Mouse (Mus musculus) heart, adult 11 months (tissue): ENCODE measurements around the gene Cyp46a1.

Source experiments
- DNase-seq: peaks from one replicate; pipeline ENCODE4 v3.0.0; 2022

Gene Cyp46a1

DNA sequence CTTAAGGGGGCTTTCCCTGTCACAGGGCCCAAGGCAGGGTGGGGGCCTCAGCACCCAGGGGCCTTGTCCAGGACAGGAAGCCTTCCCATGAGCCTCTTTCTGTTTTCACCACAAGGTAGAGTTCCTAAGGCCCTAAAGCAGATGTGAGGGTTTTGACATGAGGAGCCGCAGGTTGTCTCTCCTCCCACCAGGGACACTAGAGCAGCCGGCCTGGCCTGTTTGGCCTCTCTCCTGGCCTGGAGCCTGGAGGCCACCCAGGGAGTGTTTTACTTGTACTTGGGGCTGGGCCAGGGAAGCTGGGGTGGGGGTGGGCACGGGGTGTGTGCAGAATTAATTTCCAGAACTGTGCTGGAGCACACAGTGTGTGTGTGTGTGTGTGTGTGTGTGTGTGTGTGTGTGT, 31.2 kb downstream of the Cyp46a1 start:
- peak; percentile 98 for DNase-seq

DNA sequence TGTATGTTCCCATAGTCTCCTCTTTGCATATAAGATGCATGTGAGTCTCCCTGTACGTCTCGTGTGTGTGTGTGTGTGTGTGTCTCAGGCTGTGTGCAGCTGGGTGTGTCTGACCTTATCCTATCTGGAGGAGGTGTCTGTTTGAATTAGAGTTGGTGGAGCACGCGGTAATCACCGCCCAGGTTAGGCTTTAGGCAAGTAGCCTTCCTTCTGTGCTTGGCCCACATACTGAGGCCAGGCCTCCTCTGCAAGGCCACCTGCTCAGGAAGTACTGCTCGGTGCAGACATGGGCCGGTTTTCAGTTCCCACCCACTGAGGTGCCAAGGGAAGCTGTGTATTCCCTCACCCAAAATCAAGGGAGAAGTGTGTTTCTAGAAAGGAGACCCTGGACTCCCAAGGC, 31.7 kb downstream of the Cyp46a1 start:
- peak; percentile 92 for DNase-seq

DNA sequence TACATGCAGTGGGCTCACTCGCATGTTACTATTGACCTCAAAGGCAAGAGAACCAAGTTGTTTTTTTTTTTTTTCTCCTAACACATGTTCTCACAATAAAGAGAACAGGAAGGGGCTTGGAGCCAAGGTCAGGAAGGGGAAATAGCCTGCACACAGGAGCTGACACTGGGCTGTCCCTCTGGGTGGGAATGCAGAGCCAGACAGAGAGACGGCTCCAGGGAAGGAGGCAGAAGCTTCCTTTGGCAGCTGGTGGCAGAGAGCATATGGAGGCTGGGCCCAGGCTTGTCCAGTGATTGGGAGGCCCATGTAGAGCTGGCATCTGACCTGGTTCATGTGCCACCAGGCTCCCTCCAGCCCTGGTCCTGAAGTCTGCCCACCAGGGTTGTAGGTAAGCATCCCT, 33.7 kb downstream of the Cyp46a1 start:
- peak; percentile 97 for DNase-seq

DNA sequence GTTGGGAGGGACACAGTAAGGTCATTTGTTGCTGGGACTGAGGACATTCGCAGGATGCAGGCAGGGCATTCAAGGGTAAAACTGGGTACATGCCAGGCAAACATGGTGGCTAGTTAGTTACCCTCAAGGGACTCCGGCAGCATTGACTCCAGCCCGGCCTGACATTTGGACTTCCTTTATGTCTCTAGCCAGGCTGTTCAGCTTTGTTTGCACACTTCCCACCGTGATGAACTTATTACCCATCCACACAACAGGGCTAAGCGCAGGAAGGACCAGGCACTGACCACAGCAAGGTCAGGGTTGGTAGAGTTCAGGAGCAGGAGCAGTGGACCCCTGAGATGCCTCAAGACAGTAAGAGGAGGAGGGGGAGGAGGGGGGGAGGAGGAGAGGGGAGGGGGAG, 34.7 kb downstream of the Cyp46a1 start:
- DNase-seq, result peak; percentile 91

DNA sequence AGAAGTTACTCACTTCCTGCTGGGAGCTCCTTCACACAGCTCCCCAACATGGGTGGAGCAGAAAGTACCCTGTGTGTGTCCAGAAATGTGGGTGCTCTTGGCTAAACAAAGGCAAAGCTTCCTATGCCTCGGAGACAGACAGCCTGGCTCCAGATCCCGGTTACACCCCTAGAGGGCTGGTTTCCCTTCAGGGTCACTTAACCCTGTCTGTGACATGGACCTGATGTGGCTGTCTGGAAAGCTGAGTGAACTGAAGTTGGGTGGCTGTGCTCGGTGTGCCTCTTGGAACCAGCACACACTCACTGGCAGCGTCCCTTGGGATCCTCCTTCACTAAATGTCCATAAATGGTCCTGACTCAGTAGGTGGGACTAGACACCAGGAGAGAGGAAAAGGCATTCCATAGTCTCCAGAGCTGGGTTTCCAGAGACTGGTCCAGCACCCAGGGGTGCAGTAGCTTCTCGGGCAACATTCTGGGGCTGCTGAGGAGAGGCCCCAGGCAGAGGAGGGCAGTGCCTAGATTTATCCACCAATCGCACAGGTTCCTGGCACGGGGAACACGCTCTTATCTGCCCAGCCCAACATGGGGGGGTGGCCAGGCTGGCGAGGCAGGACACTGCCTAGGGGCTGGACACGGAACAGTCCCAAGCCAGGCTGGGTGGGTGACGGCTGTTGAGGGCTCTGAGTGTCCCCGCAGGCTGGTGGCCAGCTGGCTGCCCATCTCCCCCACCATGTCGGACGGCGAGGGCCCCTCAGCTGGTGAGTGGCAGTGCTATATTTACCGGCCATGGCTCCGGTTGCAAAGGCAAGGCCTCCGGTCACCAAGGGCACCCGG, 36.6 kb downstream of the Cyp46a1 start, which contains the start of gene Eml1:
TSS of gene Eml1 (plus strand) at position 362 of the 833 bp plus-strand sequence.
- DNase-seq, result peak; percentile 99

DNA sequence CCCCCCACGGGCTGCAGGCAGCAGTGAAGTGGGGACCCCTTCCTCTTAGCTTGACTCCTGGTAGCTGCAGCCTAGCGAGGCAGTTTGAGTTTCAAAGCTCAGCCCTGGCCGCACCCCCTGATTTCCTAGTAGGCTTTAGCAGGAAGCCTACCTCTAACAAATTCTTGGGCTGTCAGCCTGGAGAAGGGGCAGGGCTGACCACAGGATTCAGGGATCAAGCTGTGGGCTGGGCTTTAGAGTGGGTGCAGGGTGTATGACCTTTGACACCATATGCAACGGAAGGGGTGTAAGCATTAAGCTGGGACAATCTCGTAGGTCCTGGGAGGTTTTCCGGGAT, 37.2 kb downstream of the Cyp46a1 start:
- DNase-seq, result no peak

DNA sequence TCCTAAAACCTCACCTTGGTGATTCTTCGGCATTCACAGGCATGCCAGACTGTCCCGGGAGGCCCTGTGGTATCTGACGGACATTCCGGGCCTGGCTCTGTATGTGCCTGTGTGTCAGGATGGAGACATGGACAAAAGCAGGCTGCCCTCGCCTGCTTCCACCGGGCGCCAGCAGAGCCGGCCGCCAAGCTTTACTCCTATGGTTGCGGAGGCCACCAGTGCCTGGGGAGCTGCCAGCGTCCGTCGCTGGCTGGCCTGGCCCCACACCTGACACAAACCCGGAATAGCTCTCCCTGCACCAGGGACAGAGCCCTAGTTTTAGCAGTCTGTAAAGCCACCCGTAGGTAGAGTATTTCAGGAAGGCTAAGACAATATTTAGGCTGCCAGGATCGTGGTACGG, 38.1 kb downstream of the Cyp46a1 start:
- DNase-seq, result peak; percentile 97

DNA sequence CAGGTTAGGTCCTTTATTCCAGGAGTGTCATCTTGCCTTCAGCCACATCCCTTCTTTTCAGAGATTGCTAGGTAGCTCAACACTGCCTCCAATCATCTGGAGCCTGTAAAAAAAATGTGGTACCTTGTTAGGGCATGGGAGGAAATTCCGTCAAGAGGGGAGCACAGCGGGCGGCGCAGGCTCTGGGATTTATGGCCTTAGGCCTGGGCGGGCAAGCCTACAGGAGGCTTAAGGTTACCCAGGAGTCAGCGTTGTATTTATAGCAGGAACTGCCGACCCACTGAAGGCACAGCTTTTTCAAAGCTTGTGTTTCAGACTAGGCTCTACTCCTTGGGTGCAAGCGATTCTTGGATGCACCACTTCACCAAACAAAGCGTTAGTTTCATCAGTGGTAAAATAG, 39.4 kb downstream of the Cyp46a1 start:
- DNase-seq, result no peak

DNA sequence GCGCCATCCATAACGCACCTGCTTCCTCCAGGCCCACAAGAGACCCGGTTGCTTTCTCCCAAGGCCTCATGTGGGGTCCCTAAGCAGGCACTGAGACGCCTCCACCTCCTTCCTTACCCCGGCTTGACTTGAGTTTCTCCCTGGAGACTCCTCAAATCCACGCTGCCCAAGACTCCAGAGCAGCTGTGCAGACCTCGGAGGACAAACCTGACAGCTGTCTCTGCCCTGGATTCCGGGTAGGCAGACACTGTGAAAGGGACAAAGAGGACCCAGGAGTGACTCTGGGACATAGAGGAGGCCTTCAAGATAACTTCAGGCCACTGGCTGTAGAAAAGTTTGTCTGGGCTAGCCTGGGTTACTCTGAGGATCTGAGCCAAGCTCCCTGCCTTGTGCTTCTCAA, 40.5 kb downstream of the Cyp46a1 start:
- no peak for DNase-seq

DNA sequence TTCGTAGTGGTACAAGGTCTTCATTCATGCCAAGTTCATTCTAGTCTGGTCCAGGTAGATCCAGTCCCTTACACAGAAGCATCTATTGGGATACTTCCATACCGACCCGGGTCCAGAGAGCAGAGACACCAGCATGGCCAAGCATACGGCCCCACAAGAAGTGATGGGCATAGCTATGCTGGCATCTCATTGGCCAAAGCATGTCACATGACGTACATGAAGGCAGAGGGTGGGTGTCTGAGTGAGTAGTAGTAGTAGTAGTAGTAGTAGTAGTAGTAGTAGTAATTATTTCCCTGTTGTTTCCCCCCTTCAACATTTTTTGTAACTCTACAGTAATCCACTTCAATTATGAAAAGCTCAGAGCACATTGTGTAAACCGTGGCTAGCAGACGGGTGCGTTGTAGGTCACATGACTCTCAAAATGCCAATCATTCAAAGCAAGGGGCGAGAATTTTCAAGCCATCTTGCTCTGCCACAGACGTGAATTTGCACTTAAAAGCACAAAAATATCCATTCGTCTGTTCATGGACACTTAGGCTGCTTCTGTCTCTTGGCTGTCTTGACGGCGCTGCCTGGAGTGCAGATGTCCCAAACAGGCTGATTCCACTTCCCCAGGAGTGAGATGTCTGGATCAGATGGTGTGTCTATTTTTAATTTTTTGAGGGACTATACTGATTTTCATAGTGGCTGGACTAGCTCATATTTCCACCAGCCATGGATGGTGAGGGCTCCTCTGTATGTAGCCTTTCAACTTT, 44.4 kb downstream of the Cyp46a1 start:
- DNase-seq, result no peak

DNA sequence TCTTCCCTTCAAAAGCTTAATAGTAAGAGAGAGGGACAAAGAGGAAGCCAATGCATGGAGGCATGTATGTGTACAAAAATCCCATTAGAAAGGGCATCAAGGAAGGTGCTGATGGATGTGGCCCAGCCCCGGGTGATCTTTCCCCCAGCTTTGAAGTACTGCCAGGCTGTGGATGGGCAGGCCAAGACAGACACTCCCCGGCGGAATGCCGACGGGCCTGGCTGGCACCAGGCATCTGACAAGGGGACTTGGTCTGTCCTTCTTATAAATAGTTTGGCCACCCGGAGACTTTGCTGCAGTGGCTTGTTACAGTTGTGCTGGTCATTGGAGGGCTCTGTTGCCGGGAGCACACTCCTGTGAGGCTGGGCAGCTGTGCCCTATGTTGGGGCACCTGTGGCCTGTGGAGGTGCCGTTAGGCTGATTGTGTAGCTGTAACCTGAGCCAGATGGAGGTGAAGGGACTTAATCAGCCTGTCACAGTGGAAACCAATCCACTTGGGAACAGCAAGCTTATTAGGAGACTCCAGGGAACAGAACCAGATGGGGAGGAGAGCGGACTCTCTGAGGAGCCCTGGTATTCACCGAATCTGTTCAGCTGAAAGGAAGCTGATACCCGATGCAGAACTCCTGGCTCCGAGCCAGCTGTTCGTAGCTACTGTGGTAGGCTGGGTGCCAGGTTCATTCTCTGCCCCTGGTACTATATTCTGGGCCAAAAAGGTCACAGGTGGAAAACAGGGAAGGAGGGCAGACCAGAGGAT, 52.5 kb downstream of the Cyp46a1 start:
- DNase-seq, result peak; percentile 98

DNA sequence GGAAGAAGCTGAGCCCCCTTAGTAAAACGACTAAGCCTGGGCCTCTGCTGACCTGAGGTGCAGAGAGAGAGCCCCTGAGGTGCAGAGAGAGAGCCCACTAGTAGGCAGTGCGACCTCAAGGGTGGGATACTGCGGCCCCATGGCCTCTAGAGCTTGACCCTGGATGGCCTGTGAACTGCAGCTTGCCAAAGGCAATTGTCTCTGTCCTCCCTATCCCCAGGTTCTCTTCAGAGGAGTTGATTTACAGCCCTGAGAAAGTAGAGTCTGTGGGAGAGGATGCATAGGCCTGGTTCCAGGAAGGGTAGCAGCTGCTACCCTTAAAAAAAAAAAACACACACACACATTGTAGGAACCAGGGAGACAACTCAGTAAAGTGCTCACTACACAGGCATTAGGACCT, 55.5 kb downstream of the Cyp46a1 start:
- no peak for DNase-seq

DNA sequence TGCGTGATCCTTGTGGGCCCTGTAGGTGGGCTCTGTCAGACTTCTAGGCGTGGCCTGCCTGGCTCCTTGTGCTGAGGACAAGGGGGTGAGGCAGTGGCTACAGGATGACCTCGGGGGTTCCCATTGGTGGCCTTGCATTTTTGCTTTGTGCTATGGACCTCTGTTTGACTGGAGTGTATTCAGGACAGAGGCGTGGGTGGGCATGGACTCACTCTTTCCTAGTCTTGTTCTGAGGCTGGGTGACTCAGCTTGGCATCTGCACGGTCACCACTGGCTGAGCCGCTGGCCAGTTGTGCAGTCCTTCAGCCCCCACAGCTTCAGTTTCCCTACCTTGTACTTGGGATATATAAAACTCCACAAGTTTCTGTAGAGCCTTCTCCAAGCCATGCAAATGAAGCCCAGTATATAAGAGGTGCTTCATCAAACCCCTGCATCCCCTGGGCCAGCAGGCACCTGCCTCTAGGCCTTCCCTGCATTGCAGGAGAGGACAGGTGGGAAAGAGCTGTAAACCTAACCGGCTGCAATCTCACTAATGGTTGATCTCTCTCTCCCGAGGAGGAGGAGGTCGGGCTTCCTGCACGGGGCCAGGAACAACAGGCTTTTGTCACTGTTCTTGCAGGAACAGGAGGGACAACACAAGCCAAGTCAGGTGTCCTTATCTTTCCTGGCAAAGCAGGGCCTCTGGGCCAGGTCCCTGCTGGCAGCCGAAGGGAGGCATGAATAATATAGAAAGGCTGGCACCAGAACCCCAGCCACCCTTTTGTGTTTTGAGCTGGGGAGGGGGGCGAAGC, 58.3 kb downstream of the Cyp46a1 start:
- peak; percentile 97 for DNase-seq

DNA sequence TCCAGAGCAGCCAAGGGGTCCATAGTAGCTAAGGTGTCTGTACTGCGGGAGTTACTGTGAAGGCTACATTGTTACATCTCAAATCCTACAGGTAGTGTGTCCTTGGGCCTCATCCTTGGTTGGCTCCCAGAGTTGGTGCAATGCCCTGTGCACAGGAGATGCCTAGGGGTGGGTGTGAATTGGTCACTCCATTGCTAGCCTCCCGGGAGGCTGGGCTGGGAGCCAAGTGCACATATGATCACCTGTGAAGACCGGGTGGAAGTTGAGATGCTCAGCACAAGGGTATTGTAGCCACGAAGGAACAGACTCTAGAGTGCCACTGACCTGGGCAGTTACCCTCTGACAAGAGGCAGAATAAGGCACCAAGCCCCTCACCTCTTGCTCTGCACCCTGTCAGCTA, 58.9 kb downstream of the Cyp46a1 start:
- peak; percentile 92 for DNase-seq

DNA sequence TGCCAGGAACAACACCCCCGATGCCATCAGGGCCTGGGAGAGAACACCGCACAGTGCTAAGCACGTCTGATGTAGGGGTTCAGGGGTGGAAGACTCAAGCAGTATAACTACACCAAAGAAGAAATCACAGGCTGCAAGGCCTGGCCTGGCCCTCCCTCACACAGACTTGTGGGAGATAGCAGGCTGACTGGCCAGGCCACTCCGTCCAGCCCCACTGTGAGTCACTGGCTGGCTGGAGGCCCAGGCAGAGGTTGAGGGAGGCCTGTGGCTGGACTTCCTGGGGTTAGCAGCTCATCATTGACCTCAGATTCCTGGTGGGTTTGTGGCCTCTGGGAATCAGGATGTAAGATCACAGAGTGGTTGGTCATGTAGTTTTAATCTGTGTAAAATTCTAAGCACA, 59.5 kb downstream of the Cyp46a1 start:
- peak; percentile 99 for DNase-seq

DNA sequence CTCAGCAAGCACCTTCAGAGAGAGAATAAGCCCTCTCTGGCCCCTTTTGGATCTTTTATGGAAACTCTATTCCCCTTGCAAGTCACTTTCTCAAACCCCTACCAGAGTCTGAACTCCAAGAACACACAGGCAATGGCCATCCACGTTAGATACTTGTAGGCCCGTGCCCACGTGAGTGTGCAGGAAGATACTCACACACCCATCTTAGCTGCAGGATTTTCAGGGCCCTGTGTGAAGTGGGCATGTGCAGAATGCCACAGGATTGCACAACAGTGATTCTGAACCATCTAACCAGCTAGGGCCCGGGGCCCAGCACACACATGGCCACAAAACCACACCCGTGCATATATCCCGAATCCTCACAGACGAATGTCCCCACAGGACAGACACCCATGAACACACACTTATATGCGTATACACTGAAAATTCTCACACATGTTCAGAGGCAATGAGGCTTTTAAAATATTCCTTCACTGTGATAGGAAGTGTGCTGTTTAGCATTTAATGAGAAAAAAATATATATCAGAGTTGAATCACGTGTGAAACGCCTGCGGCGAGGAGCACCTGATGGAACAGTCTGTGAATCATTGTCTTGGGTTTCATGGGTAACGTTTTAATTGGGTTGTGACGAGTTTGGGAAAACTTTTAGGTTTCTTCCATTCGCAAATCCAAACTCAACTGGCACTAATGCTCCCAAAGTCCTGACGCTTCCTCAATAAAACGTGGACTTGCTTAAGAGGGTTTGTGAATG, 60.5 kb downstream of the Cyp46a1 start:
- no peak for DNase-seq

DNA sequence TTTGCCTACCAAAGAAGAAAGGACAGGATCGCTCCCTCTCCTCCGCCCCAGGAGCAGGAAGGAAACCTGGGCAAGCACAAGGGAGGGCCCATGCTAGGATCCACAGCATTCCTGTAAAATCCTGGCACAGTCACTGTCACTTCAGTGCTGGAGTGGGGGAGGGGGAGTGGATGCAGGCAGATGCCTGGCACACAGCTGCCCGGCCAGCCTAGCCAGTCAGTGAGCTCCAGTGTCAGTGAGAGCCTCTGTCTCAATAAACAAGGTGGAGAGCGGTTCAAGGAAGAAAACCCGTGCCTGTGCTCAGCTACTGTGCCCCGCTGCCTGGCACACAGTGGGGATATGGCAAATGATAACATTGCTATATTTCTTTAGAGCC, 61.1 kb downstream of the Cyp46a1 start:
- DNase-seq, result no peak

DNA sequence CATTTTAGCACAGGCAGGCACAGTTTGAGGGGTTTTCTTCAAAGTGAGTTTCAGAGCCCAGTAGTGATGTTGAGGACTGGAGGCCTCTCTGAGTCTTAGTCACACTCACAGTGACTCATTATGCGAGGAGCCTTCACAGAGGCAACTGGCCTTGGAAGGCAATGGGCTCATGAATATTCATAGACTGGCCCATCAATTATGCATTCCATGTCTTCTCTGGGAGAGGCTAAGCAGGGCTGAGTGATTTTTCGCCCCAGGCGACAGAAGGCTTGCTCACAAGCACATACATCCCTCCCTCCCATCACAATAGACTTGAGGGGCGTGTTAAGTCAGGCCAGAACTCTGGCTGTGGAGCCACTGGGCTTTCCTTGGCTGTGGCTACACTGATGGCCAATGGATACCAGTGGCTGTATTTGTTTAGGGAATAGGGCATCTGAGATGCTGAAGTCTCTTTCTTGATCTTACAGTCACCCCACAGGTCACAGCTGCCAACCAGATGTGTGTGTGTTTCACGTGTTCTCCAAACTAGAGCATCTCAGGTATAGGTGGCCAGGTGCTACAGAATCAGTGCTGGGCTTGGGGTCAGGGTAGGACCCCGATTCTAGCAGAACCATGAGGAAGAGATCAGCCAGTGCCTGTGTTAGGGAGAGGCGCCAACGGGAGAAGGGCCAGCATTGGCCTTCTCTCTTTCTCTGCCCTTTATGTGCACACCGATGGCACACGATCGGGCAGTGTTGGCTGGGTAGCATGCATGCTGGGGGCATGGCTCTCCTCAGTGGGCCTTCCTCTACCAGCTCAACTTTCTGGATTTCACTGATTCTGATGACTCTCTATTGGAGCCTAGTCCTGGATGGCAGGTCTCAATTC, 62.1 kb downstream of the Cyp46a1 start:
- no peak for DNase-seq

DNA sequence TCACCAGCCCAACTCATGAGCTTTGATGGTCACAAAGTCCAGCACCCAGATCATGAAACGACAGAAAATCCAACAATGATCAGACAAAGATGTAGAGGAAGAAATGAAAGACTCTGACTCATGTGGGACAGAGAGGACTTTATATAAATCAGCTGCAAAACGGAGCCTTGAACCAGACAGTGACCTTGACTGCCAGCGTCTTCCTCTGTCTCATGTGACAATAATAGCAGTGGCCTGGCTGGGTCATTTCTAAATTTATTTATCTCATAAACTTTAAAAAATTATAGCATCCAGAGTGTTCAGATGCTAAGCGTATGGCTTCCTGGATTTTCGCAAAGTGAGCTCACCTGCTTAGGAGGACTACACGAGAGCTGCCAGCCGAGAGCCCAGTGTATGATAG, 64.5 kb downstream of the Cyp46a1 start:
- DNase-seq, result no peak

DNA sequence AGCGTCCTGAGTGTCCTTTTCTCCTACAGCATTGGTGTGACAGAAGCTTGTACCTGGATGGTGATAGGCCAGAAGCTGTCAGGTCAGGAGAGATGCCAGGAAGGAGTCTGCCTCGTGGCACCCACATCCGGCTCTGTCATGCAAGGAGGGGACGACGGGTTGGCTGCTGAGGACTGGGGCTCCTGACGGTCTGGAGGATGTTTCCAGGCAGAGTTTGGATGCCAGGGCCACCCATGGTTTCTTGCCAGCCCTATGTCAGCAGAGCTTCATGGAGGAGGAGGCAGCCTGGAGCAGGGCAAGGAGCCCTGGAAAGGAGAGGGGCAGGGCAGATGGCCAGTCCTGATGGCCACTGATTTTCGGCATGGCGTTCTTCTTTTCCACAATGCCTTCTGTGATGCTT, 65.0 kb downstream of the Cyp46a1 start:
- peak; percentile 93 for DNase-seq

DNA sequence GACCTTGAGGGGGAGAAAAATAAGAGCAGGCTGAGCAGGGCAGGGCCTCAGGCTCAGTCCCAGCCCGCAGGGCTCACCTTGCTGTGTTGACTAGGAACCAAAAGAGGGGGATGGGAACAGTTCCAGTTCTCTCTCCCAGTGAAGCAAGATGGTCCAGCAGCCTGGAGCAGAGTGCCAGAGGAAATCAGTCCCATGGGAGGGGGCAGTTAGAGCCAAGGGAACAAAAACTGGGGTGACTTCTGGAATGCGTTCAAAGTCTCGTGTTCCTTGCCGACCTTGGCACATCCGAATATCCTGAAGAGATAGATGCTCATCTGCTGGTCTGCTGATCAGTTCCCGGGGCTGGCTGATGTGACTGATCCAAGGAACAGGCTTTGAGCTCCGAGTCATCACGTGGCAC, 66.8 kb downstream of the Cyp46a1 start:
- peak; percentile 90 for DNase-seq
